Mouse (Mus musculus): ENCODE results near the gene Mum1l1.

- TF ChIP-seq POLR2A (IDR thresholded peaks at IDR 0.05; ENCODE audit: insufficient read depth, low read depth, low read length), result no peak
- no peak for TF ChIP-seq CTCF (IDR thresholded peaks at IDR 0.05)
Measured at GRCm38 (mm10) chrX:139257072-139257471, 47.2 kb downstream of the Mum1l1 start.

Data from heart, adult 2 months (tissue).